Mouse (Mus musculus) olfactory bulb, adult 2 months (tissue): ENCODE data around the gene Aurka. TPM values are rescaled to one million over a fixed set of nuclear protein-coding genes. Genes with fewer than 3 reads are reported as not detected.

Experiments
- H3K27ac ChIP-seq: fragments of 200-500 bp; 2 replicates; pipeline ENCODE4 v1.5.1; 2012; ENCODE audit warnings: low read depth, low read length; ENCODE audit not compliant: insufficient read depth
- H3K4me1 ChIP-seq: fragments of 200-500 bp; 2 replicates; pipeline ENCODE4 v1.6.1; 2012; ENCODE audit warnings: low read length; ENCODE audit not compliant: control insufficient read depth, insufficient read depth
- H3K4me3 ChIP-seq: fragments of 200-500 bp; 2 replicates; pipeline ENCODE4 v1.5.1; 2012; ENCODE audit warnings: mild to moderate bottlenecking, low read depth, low read length, moderate library complexity; ENCODE audit not compliant: insufficient read depth
- CTCF ChIP-seq: fragments of 200-500 bp; IDR thresholded peaks from 2 replicates; pipeline ENCODE4 v1.5.1; 2012; ENCODE audit warnings: low read depth, mild to moderate bottlenecking, low read length, moderate library complexity; ENCODE audit not compliant: insufficient read depth
- POLR2A ChIP-seq: fragments of 200-500 bp; IDR thresholded peaks from 2 replicates; pipeline ENCODE4 v1.6.1; 2012; ENCODE audit warnings: mild to moderate bottlenecking, low read depth, low read length, moderate library complexity; ENCODE audit not compliant: insufficient read depth
- WGBS: fragments of 180-500 bp; shearing (Covaris S2); methylation state at CpG from one replicate; pipeline ENCODE4 v1.1.7; 2018; 5-methylcytosine and 5-hydroxymethylcytosine counted together
- polyA plus RNA-seq: library from polyadenylated mRNA; stranded (reverse); fragments of >200 nt; gene quantifications from 2 replicates; pipeline ENCODE4 v1.2.4, GENCODE M21; 2012; ENCODE audit warnings: low replicate concordance; ENCODE audit not compliant: missing spikeins, insufficient read depth, insufficient read length

Aurka gene
- polyA plus RNA-seq, 1 experiment, result not detected

DNA sequence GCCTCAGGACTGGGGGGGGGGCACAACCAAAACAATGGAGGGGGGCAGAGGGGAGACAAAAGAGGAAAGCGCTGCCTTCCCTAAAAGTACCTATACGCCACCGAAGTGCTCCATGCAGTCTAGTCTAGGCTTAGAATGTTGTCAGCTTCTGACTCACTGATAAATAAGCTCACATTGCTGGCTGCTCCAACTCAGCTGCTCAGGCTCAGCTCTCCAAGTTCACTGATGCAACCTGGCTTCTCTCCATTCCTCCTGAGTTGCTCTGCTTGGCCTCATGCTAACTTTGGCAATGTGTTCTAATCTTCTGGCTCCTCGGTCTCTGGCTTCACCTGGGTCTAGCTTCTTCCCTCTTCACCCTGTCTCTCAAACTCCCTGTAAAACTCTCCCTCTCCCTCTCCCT lies 6.2 kb upstream of the Aurka start:
- TF ChIP-seq CTCF, result no peak
- TF ChIP-seq POLR2A, result no peak
- 92% methylated on average over 4 of the region's 4 CpGs for WGBS

DNA sequence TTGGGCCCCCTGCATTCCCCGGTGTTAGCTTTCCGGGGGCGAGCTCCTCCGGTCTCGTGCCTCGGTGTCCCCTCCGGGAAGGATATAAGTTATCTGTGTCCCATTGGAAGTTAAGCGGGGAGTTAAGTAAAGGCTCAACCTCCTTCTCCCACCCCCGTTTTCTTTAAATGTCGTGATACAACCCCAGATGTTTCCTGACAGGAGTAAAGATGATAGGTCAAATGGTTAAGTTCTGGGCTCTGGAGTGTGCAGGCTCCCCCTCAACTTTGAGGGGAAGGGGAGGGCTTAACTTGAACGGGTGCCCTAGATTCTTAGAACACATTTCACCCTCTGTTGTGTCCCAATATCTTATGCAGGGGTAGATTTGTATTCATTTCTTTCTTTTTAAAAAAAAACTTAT lies 923 bp upstream of the Aurka start:
- H3K27ac ChIP-seq, result no peak overlapping the region
- H3K4me3 ChIP-seq, result peak overlapping the region; percentile 90
- under 1% methylated on average over 11 of the region's 11 CpGs for WGBS
- peaks cover 4% of the 10 kb centered on the region for H3K4me1 ChIP-seq
- TF ChIP-seq POLR2A (no peak), CTCF (no peak)

More for the DNA sequence above, 6.2 kb upstream of the Aurka start:
- 0 out of 2 replicates have a peak, but pooled peaks cover 3% of the 10 kb centered on the region for H3K4me1 ChIP-seq
- H3K27ac ChIP-seq, result no peak overlapping the region
- H3K4me3 ChIP-seq, result no peak overlapping the region

DNA sequence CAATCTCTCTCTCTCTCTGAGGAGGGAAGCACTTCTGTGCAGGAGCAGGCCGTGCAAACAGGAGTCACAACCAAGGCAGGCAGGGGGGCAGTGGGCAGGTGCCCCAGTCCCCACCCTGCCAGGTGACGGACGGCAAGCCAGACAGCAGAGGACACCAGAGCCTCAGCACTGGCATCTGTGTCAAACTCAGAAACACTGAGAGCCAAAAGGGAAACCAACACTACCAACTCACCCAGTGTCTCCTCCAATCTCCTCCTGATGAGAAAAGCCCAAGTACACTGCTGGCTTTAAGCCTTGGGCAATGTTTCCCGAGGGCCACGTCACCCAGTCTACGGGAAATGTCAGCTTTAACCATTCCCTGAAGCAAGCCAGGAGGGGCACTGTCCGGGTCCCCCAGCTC lies 7.2 kb downstream of the Aurka start:
- WGBS, result 88% methylated on average over 7 of the region's 7 CpGs
- TF ChIP-seq CTCF (no peak), POLR2A (no peak)
- H3K4me3 ChIP-seq, result no peak overlapping the region
- H3K27ac ChIP-seq, result no peak overlapping the region
- no peaks in the 10 kb centered on the region for H3K4me1 ChIP-seq

DNA sequence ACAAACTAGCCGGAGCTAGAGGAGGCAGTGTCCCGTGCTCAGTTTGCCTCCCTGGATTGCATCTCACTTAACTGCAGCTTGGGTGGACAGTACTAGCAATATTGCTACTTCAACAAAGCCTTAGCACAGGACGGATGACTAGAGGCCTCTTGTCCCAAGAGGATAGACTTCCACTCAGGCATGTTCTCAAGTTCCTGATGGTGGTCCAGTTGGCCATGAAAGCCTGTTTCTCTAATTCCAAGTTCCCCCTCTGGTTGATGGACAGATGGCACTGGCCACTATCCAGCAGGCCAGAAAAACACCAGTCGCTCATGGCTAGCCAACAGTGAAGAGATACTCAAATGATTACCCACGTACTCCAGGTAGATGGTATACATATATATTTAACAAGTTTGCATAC lies 14.5 kb downstream of the Aurka start:
- 62% methylated on average over 5 of the region's 5 CpGs for WGBS
- Histone ChIP-seq H3K4me3 (no peak overlapping the region), H3K27ac (no peak overlapping the region), H3K4me1 (peaks cover 35% of the 10 kb centered on the region)
- TF ChIP-seq POLR2A, result no peak
- TF ChIP-seq CTCF, result no peak

DNA sequence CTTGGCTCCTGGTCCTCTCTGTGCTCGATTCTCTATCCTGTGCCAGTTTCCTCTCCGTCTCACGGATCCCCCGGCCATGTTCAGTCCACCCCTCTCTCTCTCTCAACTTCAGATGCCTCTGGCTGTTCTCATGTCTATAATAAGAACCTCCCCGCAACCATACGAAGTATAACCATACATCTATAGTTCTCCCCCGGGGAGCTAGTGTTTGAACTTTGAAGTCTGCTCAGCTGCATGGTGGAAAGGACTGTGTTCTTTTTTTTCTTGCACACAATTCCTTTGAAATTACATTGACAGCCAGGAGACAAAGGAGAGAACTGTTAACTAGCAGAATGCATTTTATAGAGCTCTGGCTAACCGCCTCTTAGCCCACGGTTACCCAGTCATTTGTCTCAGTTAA lies 15.6 kb downstream of the Aurka start:
- 29% methylated on average over 9 of the region's 9 CpGs for WGBS
- H3K4me3 ChIP-seq, result no peak overlapping the region
- peak overlapping the region; percentile 54; the same call in 1 of the 2 replicates for H3K27ac ChIP-seq
- no peak for TF ChIP-seq CTCF
- TF ChIP-seq POLR2A, result no peak
- peaks cover 37% of the 10 kb centered on the region for H3K4me1 ChIP-seq

DNA sequence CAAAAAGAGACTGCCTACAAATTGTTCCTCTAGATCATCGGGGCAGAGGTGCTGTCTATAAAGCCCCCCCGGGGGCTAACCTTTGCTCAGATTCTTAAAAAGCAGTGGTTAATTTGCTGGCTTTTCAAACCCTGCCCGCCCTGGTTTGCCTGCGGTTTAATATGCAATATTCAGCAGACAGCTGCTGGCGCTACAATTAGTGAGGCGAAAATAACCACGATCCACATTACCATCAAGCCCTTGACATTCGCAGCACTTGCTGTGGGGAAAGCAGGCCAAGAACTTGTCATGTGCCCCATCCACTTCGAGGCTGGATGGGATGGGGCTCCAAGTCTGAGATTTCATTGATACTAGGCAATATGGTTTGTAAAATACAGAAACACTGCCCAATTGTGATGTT lies 17.1 kb downstream of the Aurka start:
- 17% methylated on average over 9 of the region's 9 CpGs for WGBS
- TF ChIP-seq POLR2A, result no peak
- TF ChIP-seq CTCF, result no peak
- Histone ChIP-seq H3K4me3 (no peak overlapping the region), H3K4me1 (peaks cover 46% of the 10 kb centered on the region), H3K27ac (peak overlapping the region; percentile 55; the same call in 1 of the 2 replicates)

DNA sequence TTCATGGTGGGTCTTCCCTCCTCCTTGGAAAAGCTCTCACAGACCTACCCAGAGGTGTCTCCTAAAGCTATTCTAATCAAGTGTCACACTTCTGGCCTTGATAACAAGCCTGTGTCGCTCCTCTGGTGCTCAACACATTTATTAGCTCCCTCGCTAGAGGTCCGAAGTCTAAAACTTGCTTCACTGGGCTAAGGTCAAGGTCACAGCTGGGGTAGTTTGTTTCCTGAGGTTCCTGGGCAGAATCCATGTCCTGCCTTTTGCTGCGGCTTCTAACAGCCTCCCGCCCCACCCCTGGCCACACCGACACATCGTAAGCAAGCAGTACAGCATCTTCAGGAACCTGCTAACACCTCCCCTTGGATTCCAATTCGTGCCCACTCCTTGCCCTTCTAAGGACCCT lies 19.6 kb downstream of the Aurka start:
- 88% methylated on average over 8 of the region's 8 CpGs for WGBS
- TF ChIP-seq POLR2A (no peak), CTCF (no peak)
- Histone ChIP-seq H3K27ac (no peak overlapping the region), H3K4me3 (no peak overlapping the region), H3K4me1 (peaks cover 57% of the 10 kb centered on the region)

DNA sequence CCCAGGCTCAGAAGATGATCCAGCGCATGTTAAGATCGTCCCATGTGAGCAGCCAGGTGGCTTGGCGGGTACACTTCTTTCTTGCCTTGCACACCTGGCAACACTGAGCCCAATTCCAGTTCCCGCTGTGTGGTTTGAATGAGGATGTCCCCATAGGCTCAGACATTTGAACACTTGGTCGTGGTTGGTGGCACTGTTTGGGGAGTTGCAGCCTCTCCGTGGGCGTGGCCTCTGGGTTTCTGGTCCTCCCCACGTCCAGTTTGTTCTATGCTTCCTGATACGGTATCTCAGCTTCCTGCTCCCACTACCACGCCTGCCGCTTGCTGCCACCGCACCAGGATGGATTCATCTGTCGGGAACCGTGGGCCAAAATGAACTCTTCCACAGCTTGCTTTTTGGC lies 20.6 kb downstream of the Aurka start:
- 88% methylated on average over 14 of the region's 14 CpGs for WGBS
- Histone ChIP-seq H3K4me3 (no peak overlapping the region), H3K4me1 (peaks cover 50% of the 10 kb centered on the region), H3K27ac (no peak overlapping the region)
- no peak for TF ChIP-seq POLR2A
- TF ChIP-seq CTCF, result no peak

DNA sequence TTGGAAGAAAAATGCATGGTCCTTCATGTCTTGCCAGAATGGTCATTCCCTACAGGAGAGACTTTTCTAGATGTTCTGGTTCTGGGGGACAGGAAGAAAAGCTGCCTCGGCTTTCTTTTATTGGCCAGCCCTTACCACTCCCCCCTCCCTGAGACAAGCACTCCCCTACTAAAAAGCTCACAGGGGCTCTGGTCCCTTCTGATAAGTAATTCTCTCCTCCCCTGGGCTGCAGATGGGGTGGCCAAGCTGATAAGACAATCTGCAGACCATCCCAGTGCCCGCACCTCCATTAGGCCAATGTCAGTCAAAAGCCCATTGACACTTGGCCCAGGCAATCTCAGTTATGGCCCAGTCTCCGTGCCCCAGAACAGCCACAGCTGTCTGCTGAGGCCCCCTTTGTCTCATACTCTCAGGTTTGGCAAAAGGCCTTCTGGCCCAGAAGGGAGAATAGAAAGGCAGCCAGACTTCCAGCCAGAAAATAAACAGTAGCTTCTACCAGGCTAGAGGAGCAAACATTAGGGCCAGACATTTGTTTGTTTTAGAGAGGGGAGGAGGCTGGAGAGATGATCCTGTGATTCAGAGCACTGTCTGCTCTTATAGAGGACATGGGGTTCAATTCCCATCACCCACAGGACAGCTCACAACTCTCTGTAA lies 21.9 kb downstream of the Aurka start:
- H3K27ac ChIP-seq, result no peak overlapping the region
- 54% methylated on average over 3 of the region's 3 CpGs for WGBS
- TF ChIP-seq CTCF (no peak), POLR2A (no peak)
- H3K4me1 ChIP-seq, result peaks cover 41% of the 10 kb centered on the region
- H3K4me3 ChIP-seq, result no peak overlapping the region

DNA sequence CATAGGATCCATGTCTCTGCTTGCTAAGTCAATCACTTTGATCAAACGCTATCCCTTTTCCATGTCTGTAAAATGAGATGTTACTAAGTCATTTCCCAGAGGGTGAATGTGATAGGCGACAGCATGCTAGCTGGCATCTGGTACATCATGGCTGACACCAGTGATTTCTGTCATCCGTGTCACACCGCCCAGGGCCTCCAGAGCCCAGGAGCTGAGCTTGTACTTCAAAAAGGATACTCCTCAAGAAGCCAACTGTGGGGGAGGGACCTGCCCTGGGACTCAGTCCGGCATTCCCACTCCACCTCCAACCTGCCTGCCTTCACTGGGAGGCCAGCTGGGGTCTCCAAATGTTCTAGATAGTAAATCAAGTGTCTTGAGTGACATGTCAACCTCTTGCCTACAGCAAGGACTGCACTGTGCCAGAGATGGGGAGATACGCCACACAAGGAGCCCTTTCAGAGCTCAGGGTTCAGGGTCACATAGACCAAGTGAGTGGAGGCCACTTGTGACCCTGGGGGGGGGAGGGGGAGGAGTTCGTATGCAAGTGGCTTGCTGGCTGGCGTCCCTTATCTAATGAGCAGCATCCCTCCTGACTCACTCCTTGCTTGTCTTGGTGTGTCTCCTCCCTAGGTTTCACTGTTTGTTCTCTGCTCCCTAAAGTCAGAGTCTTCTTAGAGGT lies 23.3 kb downstream of the Aurka start:
- 62% methylated on average over 8 of the region's 8 CpGs for WGBS
- H3K4me3 ChIP-seq, result peak overlapping the region; percentile 6; the same call in 1 of the 2 replicates
- TF ChIP-seq CTCF (no peak), POLR2A (no peak)
- no peak overlapping the region for H3K27ac ChIP-seq
- peaks cover 29% of the 10 kb centered on the region for H3K4me1 ChIP-seq
